Mouse (Mus musculus) A20 (cell line): ENCODE measurements at regions not wholly inside any gene's neighbourhood (a gene's known extent, or its start where the extent isn't known, plus 50 kb on each side); places are given as distances from the start of the nearest gene placed in this dataset.

ENCODE experiments used
- DNase-seq: peaks from one replicate; pipeline ENCODE4 v3.0.0-alpha.2; 2011; ENCODE audit warnings: low read depth, low spot score

GRCm38 (mm10) chr9:61173548-61173947, 198.6 kb upstream of the Tle3 start:
- DNase-seq, result no peak

- no peak for DNase-seq
Observed at GRCm38 (mm10) chr9:61175381-61175780, 196.8 kb upstream of the Tle3 start.

- DNase-seq, result no peak
Observed at GRCm38 (mm10) chr9:61176856-61177255, 195.3 kb upstream of the Tle3 start.

GRCm38 (mm10) chr9:61186541-61187420, 185.4 kb upstream of the Tle3 start:
- DNase-seq, result no peak

GRCm38 (mm10) chr9:61187713-61188399, 184.3 kb upstream of the Tle3 start:
- DNase-seq, result no peak

- DNase-seq, result no peak
Observed at GRCm38 (mm10) chr9:61189295-61189694, 182.9 kb upstream of the Tle3 start.

GRCm38 (mm10) chr9:61199077-61199753, 173.0 kb upstream of the Tle3 start:
- peak; percentile 80 for DNase-seq

GRCm38 (mm10) chr9:61199891-61200290, 172.3 kb upstream of the Tle3 start:
- no peak for DNase-seq

GRCm38 (mm10) chr9:61200295-61200955, 171.7 kb upstream of the Tle3 start:
- DNase-seq, result no peak

- DNase-seq, result no peak
Observed at GRCm38 (mm10) chr9:61205049-61205448, 167.1 kb upstream of the Tle3 start.

GRCm38 (mm10) chr9:61206725-61207365, 165.3 kb upstream of the Tle3 start:
- no peak for DNase-seq

GRCm38 (mm10) chr9:61207423-61208150, 164.6 kb upstream of the Tle3 start:
- DNase-seq, result no peak

- DNase-seq, result no peak
Observed at GRCm38 (mm10) chr9:61211627-61212026, 160.5 kb upstream of the Tle3 start.

- DNase-seq, result no peak
Observed at GRCm38 (mm10) chr9:61214943-61215342, 157.2 kb upstream of the Tle3 start.

GRCm38 (mm10) chr9:61216012-61216770, 156.0 kb upstream of the Tle3 start:
- DNase-seq, result no peak

GRCm38 (mm10) chr9:61220017-61220416, 152.1 kb upstream of the Tle3 start:
- no peak for DNase-seq

- DNase-seq, result peak; percentile 79
Observed at GRCm38 (mm10) chr9:61222212-61223003, 149.8 kb upstream of the Tle3 start.

- peak; percentile 59 for DNase-seq
Observed at GRCm38 (mm10) chr9:61225020-61225652, 147.0 kb upstream of the Tle3 start.

- DNase-seq, result peak; percentile 76
Observed at GRCm38 (mm10) chr9:61225882-61226281, 146.3 kb upstream of the Tle3 start.
